Mouse (Mus musculus) frontal cortex, adult 2 months (tissue): ENCODE data around the gene 9030612E09Rik. TPM values are rescaled to one million over a fixed set of nuclear protein-coding genes. Genes with fewer than 3 reads are reported as not detected.
A peak's percentile ranks its signal among the peaks of the same experiment; 100 is the strongest.

Experiments
- DNase-seq, 2 experiments: peaks; one replicate each; pipeline ENCODE4 v3.0.0; 2022; ENCODE audit warnings: low spot score in 1 of 2; ENCODE audit errors: extremely low spot score in 1 of 2
- polyA plus RNA-seq: library from polyadenylated mRNA; depleted of rRNA; stranded (reverse); fragments of >200 nt; gene quantifications from 2 replicates; pipeline ENCODE4 v1.2.3, GENCODE M21; 2012; rRNA removed

9030612E09Rik gene
- polyA plus RNA-seq, 1 experiment = 2.9 TPM

DNA sequence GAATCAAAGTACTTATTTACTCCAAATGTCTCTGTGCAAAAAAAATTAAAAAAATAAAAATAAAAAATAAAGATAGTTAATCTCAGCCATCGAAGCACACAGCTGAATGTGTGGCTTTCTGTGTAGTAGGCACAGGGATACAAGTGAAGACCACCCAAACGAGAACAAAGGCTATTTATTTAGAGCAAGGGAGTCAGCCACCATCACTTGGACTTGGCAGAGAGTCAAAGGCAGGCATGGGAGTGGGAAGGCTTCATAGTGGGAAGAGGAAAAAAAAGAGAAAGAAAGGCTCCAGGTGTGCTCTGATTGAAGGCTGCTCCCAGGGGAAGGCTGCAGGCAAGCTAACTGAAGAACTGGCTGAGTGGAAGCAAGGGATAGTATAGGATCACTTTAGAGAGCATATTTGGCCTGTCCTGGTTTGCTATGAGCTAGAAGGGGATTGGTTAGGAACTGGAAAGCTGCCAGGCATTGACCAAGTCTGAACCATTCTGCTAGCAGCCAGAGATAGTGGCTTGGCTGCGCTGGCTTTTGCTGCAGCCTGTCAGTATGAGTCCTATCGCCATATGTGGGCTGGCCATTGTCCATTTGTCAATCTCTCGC lies 5.9 kb downstream of the 9030612E09Rik start:
- no peak for DNase-seq

DNA sequence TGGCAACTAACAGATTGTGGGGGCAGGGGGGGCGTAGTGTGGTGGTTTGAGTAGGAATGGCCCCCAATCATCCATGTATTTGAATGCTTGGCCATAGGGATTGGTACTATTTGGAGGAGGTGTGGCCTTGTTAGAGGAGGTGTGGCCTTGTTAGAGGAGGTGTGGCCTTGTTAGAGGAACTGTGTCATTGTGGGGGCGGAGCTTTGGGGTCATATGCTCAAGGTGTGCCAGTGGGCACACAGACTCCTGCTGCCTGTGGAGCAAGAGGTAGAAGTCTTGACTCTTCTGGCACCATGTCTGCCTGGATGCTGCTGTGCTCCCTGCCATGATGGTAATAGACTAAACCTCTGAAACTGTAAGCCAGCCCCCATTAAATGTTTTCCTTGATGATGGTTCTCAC lies 25.7 kb downstream of the 9030612E09Rik start:
- no peak for DNase-seq

DNA sequence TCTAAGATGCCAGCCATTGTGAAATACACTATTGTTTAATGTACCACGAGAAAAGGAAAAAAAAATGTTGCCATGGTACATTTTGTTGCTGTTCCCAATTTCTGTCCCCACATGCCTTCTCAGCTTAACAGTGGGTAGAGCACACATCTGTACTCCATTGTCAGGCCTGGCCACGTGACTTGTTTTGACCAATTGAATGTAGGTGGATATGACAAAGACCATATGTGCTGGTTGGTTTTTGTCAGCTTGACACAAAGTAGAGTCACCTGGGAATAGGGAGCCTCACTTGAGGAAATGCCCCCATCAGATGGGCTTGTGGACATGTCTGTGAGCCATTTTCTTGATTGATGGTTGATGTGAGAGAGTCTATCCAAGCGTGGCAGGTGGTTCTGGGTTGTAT lies 29.4 kb downstream of the 9030612E09Rik start:
- DNase-seq = no peak

DNA sequence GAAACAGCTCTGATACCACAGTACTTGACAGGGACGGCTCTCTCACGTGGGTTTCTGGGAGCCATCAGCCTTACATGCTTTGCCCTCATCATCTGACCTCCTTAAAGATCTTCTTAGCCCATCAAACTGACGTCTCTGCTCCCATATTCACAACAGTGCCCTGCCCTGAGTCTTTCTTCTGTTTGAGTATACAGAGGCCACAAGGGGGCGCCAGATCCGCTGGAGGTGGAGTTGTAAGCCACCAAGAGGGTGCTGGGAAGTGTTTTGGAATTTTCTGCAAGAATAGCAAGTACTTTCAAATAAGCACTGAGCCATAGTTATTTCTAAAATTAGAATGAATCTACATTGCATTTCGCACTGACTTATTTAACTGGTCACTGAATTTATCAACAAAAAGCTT lies 37.4 kb downstream of the 9030612E09Rik start:
- peak in 1 of 2 experiments; percentile 34 for DNase-seq

DNA sequence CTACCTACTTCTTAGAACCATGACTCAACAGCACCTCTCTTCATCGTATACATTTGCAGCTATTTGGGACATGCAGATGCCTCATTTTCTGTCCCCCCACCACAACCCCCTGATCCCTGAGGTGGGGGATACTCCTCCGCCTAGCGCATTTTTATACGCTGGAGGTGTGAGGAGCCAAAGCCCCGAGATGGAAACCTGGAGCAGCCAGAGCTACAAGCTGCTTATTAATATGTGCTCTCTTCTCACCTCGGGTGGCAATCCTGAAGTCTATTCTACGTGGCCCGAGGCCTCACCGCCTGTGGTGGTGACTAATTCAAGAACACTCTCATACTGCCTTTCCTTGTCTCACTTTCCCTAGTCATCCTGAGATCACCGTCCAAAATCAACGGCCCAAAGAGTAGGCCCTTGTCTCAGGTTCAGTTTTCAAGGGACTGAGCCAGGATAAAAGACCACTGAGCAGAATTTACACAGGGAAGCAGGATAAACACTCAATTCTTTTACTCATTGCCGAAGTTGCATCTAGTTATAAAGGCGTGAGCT lies 42.9 kb downstream of the 9030612E09Rik start:
- DNase-seq = no peak

- peak in 1 of 2 experiments; percentile 28 for DNase-seq
These were observed 46.0 kb downstream of the 9030612E09Rik start for GRCm38 (mm10) chr10:43220479-43220878.

GRCm38 (mm10) chr10:43220910-43221625 lies 46.6 kb downstream of the 9030612E09Rik start, which contains the start of gene Pdss2:
Gene Pdss2 (plus strand): TSS chr10:43221486.
- DNase-seq = peak; percentile 94 to 97

GRCm38 (mm10) chr10:43221659-43222058 lies 47.2 kb downstream of the 9030612E09Rik start:
- no peak for DNase-seq

- DNase-seq = no peak
These were observed 48.9 kb downstream of the 9030612E09Rik start for GRCm38 (mm10) chr10:43223391-43223790.

Other genes with a start within 250 kb of the 9030612E09Rik start
- 26.0 and 26.1 TPM in 2 replicates for gene Sobp, start 174 bp upstream of the 9030612E09Rik start, polyA plus RNA-seq
- gene Pdss2, start 46.8 kb downstream of the 9030612E09Rik start, polyA plus RNA-seq = 10.4 and 12.6 TPM in 2 replicates